Mouse (Mus musculus): ENCODE measurements around the gene Foxi3. TPM values are rescaled to one million over a fixed set of nuclear protein-coding genes. Genes with fewer than 3 reads are reported as not detected.
A peak's percentile ranks its signal among the peaks of the same experiment; 100 is the strongest.

The Foxi3 gene
- 0.10 TPM in 1 of 2 replicates, not detected in the other for polyA plus RNA-seq (2016; fragmentation: Nextera tagmentation; extraction: Ambion mirVana)

- H3K27ac ChIP-seq (replicated peaks) = no peak within 1 kb of the TSS
- H3K36me3 ChIP-seq = no peaks in the 10 kb centered on the region
- H3K9me3 ChIP-seq (replicated peaks) = no peaks in the 10 kb centered on the region
- peak within 1 kb of the TSS; percentile 65 for H3K4me3 ChIP-seq
- H3K27me3 ChIP-seq (ENCODE audit: low read depth, poor library complexity, severe bottlenecking) = peaks cover 91% of the 10 kb centered on the region
- under 1% methylated on average over 66 of the region's 67 CpGs for WGBS
- peaks cover 16% of the 10 kb centered on the region for H3K4me1 ChIP-seq
- peak; percentile 67 for DNase-seq (ENCODE audit: low spot score)
Measured at GRCm38 (mm10) chr6:70956285-70956912, at the start of gene Foxi3. Gene Foxi3 (plus strand): TSS chr6:70956531.

DNA sequence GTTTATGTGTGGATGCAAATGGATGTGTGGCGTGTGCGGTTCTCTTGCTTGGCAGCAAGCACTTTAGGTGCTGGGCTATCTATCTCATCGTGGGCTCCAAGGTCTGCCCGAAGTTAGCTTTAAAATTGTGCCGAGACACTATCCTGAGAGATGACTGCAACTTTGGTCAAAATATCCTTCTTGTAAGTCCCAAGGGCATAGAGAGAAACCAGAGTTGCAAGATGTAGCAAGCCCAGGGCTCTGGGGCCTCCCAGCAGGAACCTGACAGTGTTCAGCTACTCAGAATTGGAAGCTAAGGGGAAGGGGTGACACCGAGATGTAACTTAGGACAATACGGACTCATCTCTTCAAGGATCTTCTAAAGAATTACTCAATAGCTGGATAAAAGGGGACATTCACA is 46.8 kb upstream of the Foxi3 start:
- Histone ChIP-seq H3K27ac (replicated peaks) (no peak overlapping the region), H3K9me3 (replicated peaks) (no peaks in the 10 kb centered on the region), H3K36me3 (peaks cover 15% of the 10 kb centered on the region), H3K4me3 (no peak overlapping the region), H3K4me1 (peaks cover 16% of the 10 kb centered on the region), H3K27me3 (ENCODE audit: low read depth, poor library complexity, severe bottlenecking) (peaks cover 18% of the 10 kb centered on the region)
- 93% methylated on average over 7 of the region's 7 CpGs for WGBS
- DNase-seq (ENCODE audit: low spot score) = no peak

GRCm38 (mm10) chr6:70910285-70910684 is 46.0 kb upstream of the Foxi3 start:
- no peak overlapping the region for H3K4me3 ChIP-seq
- WGBS = 78% methylated on average over 4 of the region's 4 CpGs
- H3K9me3 ChIP-seq (replicated peaks) = no peaks in the 10 kb centered on the region

GRCm38 (mm10) chr6:70911668-70912395 is 44.5 kb upstream of the Foxi3 start:
- H3K27ac ChIP-seq (replicated peaks) = no peak overlapping the region
- DNase-seq (ENCODE audit: low spot score) = peak; percentile 15
- H3K9me3 ChIP-seq (replicated peaks) = no peaks in the 10 kb centered on the region
- peak overlapping the region; percentile 29; the same call in 1 of the 2 replicates for H3K4me3 ChIP-seq
- H3K36me3 ChIP-seq = 0 out of 2 replicates have a peak, but pooled peaks cover under 1% of the 10 kb centered on the region
- peaks cover 16% of the 10 kb centered on the region for H3K4me1 ChIP-seq
- H3K27me3 ChIP-seq (ENCODE audit: low read depth, poor library complexity, severe bottlenecking) = peaks cover 18% of the 10 kb centered on the region
- WGBS = 16% methylated on average over 20 of the region's 20 CpGs

More at GRCm38 (mm10) chr6:70910285-70910684, 46.0 kb upstream of the Foxi3 start:
- Histone ChIP-seq H3K4me1 (peaks cover 16% of the 10 kb centered on the region), H3K36me3 (peaks cover 14% of the 10 kb centered on the region), H3K27me3 (ENCODE audit: low read depth, poor library complexity, severe bottlenecking) (peaks cover 18% of the 10 kb centered on the region), H3K27ac (replicated peaks) (no peak overlapping the region)
- no peak for DNase-seq (ENCODE audit: low spot score)

DNA sequence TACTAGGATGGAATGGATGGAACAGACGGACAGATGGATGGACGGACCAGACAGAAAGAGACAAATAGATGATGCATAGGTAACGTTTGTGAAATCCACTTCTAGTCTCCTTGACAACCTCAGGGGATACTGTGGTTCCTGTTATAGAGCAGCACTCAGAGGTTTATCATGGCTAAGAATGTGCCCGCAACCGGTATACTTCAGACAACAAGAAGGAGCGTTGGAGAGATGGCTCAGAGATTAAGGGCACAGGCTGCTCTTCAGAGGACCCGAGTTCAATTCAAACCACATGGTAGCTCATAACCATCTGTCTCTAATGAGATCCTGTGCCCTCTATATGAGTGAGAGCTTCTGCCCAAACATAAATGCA is 44.0 kb upstream of the Foxi3 start:
- peaks cover 18% of the 10 kb centered on the region for H3K27me3 ChIP-seq (ENCODE audit: low read depth, poor library complexity, severe bottlenecking)
- H3K4me3 ChIP-seq = no peak overlapping the region
- H3K9me3 ChIP-seq (replicated peaks) = no peaks in the 10 kb centered on the region
- WGBS = 70% methylated on average over 7 of the region's 7 CpGs
- no peaks in the 10 kb centered on the region for H3K36me3 ChIP-seq
- H3K27ac ChIP-seq (replicated peaks) = no peak overlapping the region
- H3K4me1 ChIP-seq = peaks cover 16% of the 10 kb centered on the region
- no peak for DNase-seq (ENCODE audit: low spot score)

DNA sequence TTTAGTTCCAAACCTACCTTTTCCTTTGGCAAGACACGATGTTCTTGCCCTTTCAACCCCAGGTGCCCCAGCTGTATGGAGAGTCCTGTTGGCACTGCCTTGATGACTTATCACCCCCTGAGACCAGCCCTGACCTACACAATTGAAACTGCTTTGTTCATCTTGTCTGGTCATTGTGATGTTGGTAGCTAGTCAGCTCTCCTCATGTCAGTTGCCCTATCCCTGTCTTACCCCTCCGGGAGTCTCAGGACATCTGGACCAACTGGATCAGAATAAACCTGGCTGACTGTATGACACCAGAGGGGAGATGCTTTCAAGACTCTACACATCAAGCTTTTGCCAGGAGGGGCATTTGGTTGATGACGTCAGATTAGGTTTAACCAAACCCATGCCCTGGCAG is 37.5 kb upstream of the Foxi3 start, which contains the start of gene Tex37:
Gene Tex37 (minus strand): TSS at position 101 of the 400 bp plus-strand sequence.
- H3K4me3 ChIP-seq = no peak within 1 kb of the TSS
- H3K9me3 ChIP-seq (replicated peaks) = no peaks in the 10 kb centered on the region
- H3K4me1 ChIP-seq = peaks cover 11% of the 10 kb centered on the region
- no peak within 1 kb of the TSS for H3K27ac ChIP-seq (replicated peaks)
- no peaks in the 10 kb centered on the region for H3K36me3 ChIP-seq
- peaks cover 12% of the 10 kb centered on the region for H3K27me3 ChIP-seq (ENCODE audit: low read depth, poor library complexity, severe bottlenecking)
- WGBS = 92% methylated on average over 3 of the region's 3 CpGs
- DNase-seq (ENCODE audit: low spot score) = no peak

- Histone ChIP-seq H3K4me1 (peaks cover 11% of the 10 kb centered on the region), H3K27ac (replicated peaks) (peak overlapping the region; percentile 50), H3K27me3 (ENCODE audit: low read depth, poor library complexity, severe bottlenecking) (peaks cover 12% of the 10 kb centered on the region), H3K4me3 (peak overlapping the region; percentile 42), H3K36me3 (no peaks in the 10 kb centered on the region), H3K9me3 (replicated peaks) (no peaks in the 10 kb centered on the region)
- peak; percentile 65 for DNase-seq (ENCODE audit: low spot score)
- WGBS = under 1% methylated on average over 22 of the region's 22 CpGs
Measured at GRCm38 (mm10) chr6:70921274-70922074, 34.9 kb upstream of the Foxi3 start.

DNA sequence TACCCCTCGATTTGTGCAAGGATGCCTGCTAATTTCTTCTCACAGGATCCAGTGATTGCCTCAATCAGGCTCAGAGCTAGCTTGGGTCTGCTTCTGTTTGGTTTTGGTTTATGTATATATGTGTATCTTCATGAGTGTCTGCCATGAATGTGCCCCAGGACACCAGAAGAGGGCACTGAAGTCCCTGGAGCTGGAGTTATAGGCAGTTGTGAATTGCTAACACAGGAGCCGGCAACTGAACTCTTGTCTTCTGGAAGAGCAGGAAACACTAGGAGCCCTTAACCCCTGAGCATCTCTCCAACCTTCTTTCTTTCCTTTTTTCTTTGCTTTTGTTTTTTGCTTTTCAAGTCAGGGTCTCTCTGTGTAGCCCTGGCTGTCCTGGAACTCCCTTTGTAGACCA is 24.5 kb upstream of the Foxi3 start:
- WGBS = 80% methylated on average over 2 of the region's 2 CpGs
- Histone ChIP-seq H3K27ac (replicated peaks) (no peak overlapping the region), H3K4me3 (no peak overlapping the region), H3K36me3 (no peaks in the 10 kb centered on the region), H3K4me1 (no peaks in the 10 kb centered on the region), H3K9me3 (replicated peaks) (no peaks in the 10 kb centered on the region), H3K27me3 (ENCODE audit: low read depth, poor library complexity, severe bottlenecking) (no peaks in the 10 kb centered on the region)
- no peak for DNase-seq (ENCODE audit: low spot score)

GRCm38 (mm10) chr6:70953274-70953673 is 3.1 kb upstream of the Foxi3 start:
- no peak overlapping the region for H3K27ac ChIP-seq (replicated peaks)
- H3K4me1 ChIP-seq = peaks cover 16% of the 10 kb centered on the region
- H3K9me3 ChIP-seq (replicated peaks) = no peaks in the 10 kb centered on the region
- no peaks in the 10 kb centered on the region for H3K36me3 ChIP-seq
- peaks cover 60% of the 10 kb centered on the region for H3K27me3 ChIP-seq (ENCODE audit: low read depth, poor library complexity, severe bottlenecking)
- H3K4me3 ChIP-seq = no peak overlapping the region
- WGBS = 77% methylated on average over 7 of the region's 7 CpGs
- no peak for DNase-seq (ENCODE audit: low spot score)

DNA sequence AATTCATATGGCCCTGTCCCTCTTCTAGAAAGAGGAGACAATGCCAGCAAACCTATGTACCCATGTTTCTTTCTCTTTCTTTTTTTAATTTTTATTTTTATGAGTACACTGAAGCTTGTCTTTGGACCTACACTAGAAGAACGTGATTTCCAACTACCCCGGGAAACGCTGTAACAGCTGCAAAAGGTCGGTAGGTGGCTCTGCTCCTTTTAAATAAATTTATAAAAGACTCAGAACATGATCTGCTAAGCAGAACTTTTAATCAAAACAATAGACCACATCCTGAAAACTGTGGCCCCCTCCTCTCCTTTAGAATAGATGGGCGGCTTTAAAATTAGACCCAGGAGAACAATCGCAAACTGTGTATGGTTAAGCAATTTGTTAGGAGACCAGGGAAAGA is 2.3 kb upstream of the Foxi3 start:
- Histone ChIP-seq H3K4me3 (no peak overlapping the region), H3K4me1 (peaks cover 16% of the 10 kb centered on the region), H3K9me3 (replicated peaks) (no peaks in the 10 kb centered on the region), H3K36me3 (no peaks in the 10 kb centered on the region), H3K27me3 (ENCODE audit: low read depth, poor library complexity, severe bottlenecking) (peaks cover 67% of the 10 kb centered on the region), H3K27ac (replicated peaks) (no peak overlapping the region)
- 15% methylated on average over 6 of the region's 6 CpGs for WGBS
- no peak for DNase-seq (ENCODE audit: low spot score)

- no peak for DNase-seq (ENCODE audit: low spot score)
- 4% methylated on average over 14 of the region's 14 CpGs for WGBS
- Histone ChIP-seq H3K9me3 (replicated peaks) (no peaks in the 10 kb centered on the region), H3K27me3 (ENCODE audit: low read depth, poor library complexity, severe bottlenecking) (peaks cover 80% of the 10 kb centered on the region), H3K4me1 (peaks cover 16% of the 10 kb centered on the region), H3K4me3 (no peak overlapping the region), H3K36me3 (no peaks in the 10 kb centered on the region), H3K27ac (replicated peaks) (no peak overlapping the region)
Measured at GRCm38 (mm10) chr6:70955291-70955800, 985 bp upstream of the Foxi3 start.

DNA sequence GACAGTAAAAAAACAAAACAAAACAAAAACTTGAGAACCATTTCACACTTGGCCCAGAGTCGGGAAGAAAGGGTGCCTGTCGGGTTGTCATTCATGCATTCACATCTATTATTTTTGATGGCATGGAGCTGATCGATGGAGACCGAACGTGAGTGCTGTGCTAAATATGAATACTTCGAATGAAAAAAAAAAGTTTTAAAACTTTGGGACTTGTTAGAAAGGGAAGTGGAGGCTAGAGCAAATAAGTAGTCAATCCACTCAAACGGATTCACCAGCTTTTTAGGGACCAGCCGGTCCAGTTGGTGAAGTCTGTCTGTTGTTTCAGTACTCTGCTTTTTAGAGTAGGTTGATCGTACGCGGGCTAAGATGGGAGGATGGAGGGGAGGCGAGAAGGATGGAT is 490 bp upstream of the Foxi3 start:
- Histone ChIP-seq H3K27me3 (ENCODE audit: low read depth, poor library complexity, severe bottlenecking) (peaks cover 85% of the 10 kb centered on the region), H3K4me3 (peak overlapping the region; percentile 65), H3K27ac (replicated peaks) (no peak overlapping the region), H3K4me1 (peaks cover 16% of the 10 kb centered on the region), H3K36me3 (no peaks in the 10 kb centered on the region), H3K9me3 (replicated peaks) (no peaks in the 10 kb centered on the region)
- 2% methylated on average over 12 of the region's 12 CpGs for WGBS
- DNase-seq (ENCODE audit: low spot score) = no peak
